ENCODE assay signal across 8 mouse cellular contexts in the genomic region with DNA sequence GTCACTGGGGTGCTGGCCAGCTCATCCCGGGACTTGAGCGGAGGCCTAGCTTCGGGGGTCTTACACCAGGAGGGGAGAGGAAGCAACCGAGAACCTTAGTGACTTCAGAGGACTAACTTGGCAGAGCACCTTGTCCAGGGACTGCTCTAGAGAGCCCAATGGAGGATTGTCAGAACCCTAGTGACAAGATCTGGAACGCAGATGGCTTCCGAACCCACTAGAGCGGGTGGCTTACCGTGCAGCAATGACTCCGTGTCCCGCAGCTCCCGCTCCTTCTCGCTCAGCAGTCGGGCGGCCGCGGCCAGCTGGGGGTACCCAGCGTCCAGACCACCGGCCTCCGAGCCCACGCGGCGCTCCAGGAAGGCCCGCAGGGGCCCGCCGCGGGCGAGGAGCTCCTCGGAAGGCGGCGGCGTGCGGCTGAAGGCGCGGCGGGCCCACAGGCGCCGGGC. TPM values are rescaled to one million over a fixed set of nuclear protein-coding genes. Genes with fewer than 3 reads are reported as not detected.
DNase-seq lines count a peak whose midpoint lies in the region.

No protein-coding gene starts in this region.

- peak; percentile 22 for DNase-seq in left cerebral cortex, adult 11 months (ENCODE audit: low spot score)
- no peak for DNase-seq in left cerebral cortex, postnatal 10 days (ENCODE audit: extremely low spot score in 1 of 2, low spot score in 2 of 2)
- DNase-seq in R1 (ENCODE audit: low read depth, low spot score): peak; percentile 39
- no peak for DNase-seq in forebrain, embryonic 10.5 days (ENCODE audit: extremely low spot score, low spot score)
- peak; percentile 21 to 28 for DNase-seq in layer of hippocampus, postnatal 36 days
- DNase-seq in ovary, postnatal 10 days (ENCODE audit: low spot score): peak; percentile 6
- DNase-seq in thymus, postnatal 25 days: no peak
- no peak for DNase-seq in adrenal gland, postnatal 25 days

- peaks cover 35% of the 10 kb centered on the region for H3K36me3 ChIP-seq in forebrain, embryonic 10.5 days (replicated peaks)

- peak overlapping the region; percentile 90 for H3K27ac ChIP-seq in forebrain, embryonic 10.5 days

- no peaks in the 10 kb centered on the region for H3K27me3 ChIP-seq in forebrain, embryonic 10.5 days (ENCODE audit: poor library complexity, severe bottlenecking)

- WGBS in forebrain, embryonic 10.5 days: 1% methylated on average over 37 of the region's 37 CpGs

- intact Hi-C loops in left cerebral cortex, postnatal 10 days (cut with DNase I): no loop called here

- H3K9me3 ChIP-seq in forebrain, embryonic 10.5 days: no peaks in the 10 kb centered on the region

- H3K4me3 ChIP-seq in forebrain, embryonic 10.5 days: peak overlapping the region; percentile 82

- H3K4me1 ChIP-seq in forebrain, embryonic 10.5 days: peaks cover 15% of the 10 kb centered on the region

RNA-seq across cellular contexts. Expression of a gene that starts 0.4 kb away (rescaled TPM):
- 10 to 100 TPM in 1 of 2 experiments, 1 to 10 TPM in 1; 8.1 to 10.8 TPM for total RNA-seq in left cerebral cortex, postnatal 10 days (2021)
- 10.9 and 12.6 TPM in 2 replicates for polyA plus RNA-seq in forebrain, embryonic 10.5 days (2016; fragmentation: Nextera tagmentation; extraction: Ambion mirVana)
- 10 to 100 TPM in 1 of 2 experiments, 1 to 10 TPM in 1; 9.7 to 14.8 TPM for total RNA-seq in layer of hippocampus, postnatal 36 days (2021)
- total RNA-seq in adrenal gland, postnatal 25 days (2021): 12.3 and 13.3 TPM in 2 replicates

RNA-seq across cellular contexts. Expression of a gene that starts 17.9 kb away (rescaled TPM):
- total RNA-seq in left cerebral cortex, postnatal 10 days (2021): 1 to 10 TPM; 1.7 to 2.7 TPM
- polyA plus RNA-seq in forebrain, embryonic 10.5 days (2016; fragmentation: Nextera tagmentation; extraction: Ambion mirVana): 113 and 132 TPM in 2 replicates
- total RNA-seq in layer of hippocampus, postnatal 36 days (2021): 1 to 10 TPM; 1.3 to 1.5 TPM
- 5.4 and 5.7 TPM in 2 replicates for total RNA-seq in adrenal gland, postnatal 25 days (2021)

Comparison
In these comparisons a context has a peak if more than half of its experiments do, and no peak if none do; other contexts are left out.
1. DNase-seq: peak in left cerebral cortex, adult 11 months (single experiment), R1 (single experiment), layer of hippocampus, postnatal 36 days (2 of 2) and ovary, postnatal 10 days (single experiment); none in left cerebral cortex, postnatal 10 days (0 of 2), forebrain, embryonic 10.5 days (single experiment), thymus, postnatal 25 days (single experiment) and adrenal gland, postnatal 25 days (single experiment).